Mouse (Mus musculus): ENCODE measurements at regions not wholly inside any gene's neighbourhood (a gene's known extent, or its start where the extent isn't known, plus 50 kb on each side); places are given as distances from the start of the nearest gene placed in this dataset.

DNA sequence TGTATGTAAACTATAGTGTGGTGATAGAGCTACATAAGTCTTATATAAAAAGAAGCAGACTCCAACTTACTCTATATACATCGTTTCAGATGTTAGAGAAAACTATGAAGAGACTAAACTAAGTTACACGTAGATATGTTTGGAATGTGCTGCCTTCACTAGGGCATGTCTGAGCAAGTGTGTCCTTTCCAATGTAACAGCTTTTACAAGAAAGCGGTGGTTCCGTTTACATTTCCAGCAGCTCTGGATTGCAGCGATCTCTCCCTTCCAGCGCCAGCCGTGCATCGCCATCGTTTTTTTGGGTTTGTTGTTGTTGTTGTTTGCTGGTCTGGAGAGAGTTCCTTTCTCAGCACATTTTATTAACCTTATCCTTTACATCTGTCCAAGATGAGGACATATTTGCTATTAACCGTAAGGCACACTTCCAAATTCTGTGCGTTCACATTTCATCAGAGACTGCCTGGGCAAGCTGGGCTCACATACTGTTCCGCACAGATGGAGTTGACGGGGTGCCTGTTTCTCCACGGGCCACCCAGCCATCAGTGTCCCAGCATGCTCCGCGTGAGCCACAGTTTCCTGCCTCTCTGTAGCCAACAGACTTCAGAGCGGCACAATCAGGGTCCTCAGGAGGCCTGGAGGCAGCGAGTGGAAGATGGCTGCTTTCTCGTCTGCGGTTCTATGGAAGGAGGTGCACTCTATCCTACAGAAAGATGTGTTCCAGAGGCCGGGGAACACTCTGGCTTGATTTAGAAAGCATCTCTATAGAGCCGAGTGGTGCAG, 125.2 kb upstream of the Map1b start:
- DNase-seq (ENCODE audit: low spot score in 2 of 2), result no peak

DNA sequence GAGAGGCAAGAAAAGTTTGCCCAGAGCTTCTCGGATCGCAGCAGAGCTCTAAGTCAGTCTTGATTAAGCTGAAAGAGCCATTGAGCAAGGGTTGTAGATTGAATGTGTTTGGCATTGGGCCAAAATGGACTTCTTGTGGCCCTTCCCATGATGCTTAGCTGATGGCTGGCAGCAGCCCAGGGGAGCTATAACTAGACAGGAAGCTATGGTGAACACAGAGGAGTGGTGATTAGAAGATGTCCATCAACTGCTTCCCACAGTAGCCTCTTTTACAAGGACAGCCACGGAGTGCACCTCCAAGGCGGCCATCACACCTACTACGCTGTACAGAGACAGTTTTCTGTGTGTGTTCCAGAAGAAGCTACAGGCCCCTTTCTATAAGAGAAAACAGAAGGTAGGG, 116.4 kb upstream of the Map1b start:
- DNase-seq (ENCODE audit: low spot score in 2 of 2), result no peak

DNA sequence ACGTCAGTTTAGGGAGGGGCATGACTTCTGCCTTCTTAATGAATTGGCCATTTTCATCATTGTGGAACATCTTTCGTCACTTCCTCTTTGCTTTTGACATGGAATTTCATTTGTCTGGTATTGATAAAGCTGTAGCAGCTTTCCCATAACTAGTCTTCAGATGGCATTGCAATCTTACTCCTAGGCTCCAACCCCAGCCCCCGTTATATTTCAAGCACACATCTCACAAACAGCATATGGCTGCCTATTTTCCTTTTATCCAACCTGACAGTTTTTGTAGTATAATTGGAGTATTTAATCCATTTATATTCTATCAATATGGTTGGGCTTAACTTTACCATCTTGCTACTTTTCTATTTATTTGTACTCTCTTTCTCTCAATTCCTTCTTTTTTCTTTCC, 114.5 kb upstream of the Map1b start:
- DNase-seq (ENCODE audit: low spot score in 2 of 2), result no peak

DNA sequence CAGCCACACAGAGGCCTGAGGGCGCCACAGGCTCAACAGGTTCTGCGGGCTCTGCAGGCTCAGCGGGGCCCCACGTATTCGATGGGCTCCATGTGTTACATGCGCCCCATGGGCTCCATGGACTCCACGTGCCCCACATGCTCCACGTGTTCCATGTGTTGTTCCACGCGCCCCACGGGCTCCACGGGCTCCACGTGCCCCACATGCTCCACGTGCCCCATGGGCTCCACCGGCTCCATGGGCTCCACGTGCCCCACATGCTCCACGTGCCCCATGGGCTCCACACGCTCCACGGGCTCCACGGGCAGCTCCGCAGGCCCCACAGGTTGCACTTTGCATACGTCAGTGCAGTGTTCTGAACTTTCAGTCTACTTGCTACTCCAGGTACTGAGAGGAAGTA, 114.0 kb upstream of the Map1b start:
- no peak for DNase-seq (ENCODE audit: low spot score in 2 of 2)

DNA sequence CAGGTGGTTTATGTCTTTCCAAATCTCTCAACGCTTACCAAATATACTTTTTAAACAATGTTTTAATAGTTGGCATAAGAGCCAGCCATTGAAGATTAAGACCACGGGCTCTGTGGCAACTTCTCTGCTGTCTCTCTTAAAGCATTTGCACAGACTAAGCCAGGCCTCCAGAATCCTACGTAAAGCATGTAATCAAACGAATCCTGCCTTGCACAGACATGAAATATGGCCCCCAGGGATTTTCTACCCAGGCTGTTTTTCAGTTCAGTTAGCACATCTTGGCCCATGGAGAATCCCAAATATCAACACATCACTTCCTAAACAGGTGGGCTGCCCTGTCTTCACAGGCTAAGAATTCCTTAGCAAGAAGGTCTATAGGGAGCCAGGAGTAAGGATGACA, 108.9 kb upstream of the Map1b start:
- DNase-seq (ENCODE audit: low spot score in 2 of 2), result no peak

DNA sequence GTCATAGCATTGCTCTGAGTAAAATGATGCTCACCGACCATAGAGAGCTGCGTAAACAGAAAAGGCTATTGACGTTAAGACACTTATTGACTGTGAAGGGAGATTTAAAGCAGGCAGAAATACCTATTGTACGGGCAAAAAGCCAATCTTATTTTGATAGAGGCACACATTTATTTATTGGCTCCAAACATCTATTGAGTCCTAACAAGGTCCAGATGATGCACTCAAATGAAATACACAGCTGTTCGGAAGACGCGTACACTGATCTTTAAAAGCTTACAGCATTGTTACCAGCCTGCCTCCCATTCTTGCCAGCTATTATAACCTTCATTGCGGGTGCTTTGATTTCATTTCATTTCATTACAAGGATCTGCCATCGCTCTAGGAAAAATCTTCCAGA, 102.0 kb upstream of the Map1b start:
- no peak for DNase-seq (ENCODE audit: low spot score in 2 of 2)

DNA sequence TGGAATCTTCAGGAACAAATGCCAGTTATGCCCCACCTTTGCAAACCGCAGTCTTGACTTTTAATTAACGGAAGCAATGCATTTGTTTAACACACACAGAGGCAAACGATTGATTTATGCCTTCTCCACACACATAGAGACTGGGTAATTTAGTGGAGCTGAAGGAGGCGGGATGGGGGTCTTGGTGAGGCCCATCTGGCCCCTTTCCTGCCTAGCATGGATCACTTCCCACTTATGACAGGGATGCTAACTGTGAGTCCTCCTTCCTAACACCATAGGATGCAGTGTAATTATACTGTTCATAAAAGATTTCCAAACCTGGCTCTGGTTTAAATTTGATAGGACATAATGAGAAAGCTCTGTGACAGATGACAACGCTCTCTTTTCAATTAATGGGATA, 101.1 kb upstream of the Map1b start:
- no peak for DNase-seq (ENCODE audit: low spot score in 2 of 2)

DNA sequence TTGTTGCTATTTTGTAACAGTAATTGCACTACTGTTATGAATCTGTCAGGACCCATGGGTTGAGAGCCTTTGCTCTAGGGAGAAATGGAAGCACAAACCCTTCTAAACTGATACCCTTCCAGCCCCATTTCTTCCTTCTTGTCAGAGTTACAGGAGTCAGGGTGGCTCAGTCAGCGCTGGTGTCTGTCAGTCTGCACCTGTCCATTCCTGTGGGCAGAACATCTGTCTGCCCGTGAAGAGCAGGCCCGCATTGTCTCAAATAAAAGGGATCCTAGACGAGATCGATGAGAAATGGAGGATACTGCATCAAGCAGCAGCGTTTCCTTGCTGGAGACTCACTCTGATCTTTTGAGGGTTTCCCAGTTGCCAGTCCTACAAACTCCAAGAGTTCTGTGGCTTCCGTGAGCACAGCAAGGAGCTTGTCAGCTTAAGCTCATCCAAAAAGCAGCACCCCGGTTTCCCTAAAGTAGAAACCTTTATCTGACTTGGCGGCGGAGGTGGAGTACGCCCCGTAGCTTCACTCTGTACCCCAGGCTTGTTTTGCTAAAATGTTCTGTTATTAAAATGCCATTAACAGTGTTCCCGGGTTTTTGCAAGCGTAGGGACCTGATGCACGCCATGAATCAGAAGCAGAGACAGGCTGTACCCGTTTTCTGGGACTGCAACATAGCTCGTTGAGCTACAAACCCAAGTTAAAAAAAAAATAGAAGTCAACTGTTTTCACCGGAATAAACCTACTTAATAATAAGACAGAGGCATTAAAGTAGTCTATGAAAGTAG, 95.6 kb upstream of the Map1b start:
- no peak for DNase-seq (ENCODE audit: low spot score in 2 of 2)

DNA sequence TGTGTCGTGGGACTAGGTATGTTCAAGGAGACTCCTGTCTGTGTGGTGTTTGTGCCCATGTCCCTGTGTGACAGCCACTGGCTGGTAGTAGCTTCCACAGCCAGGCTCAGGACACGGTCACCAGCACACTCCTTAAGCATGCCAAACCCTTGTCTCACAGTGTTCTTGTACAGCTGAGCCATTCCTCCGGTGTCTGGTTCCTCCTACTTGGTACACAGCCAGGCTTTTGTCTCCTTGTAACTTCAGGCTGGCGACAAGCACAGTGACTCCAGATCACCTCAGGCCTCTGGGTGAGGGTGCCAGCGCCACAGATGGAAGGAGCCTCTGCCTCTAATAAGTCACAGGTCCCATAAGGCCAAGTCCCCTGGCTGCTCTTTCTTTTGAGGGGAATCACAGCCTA, 94.2 kb upstream of the Map1b start:
- DNase-seq (ENCODE audit: low spot score in 2 of 2), result no peak

DNA sequence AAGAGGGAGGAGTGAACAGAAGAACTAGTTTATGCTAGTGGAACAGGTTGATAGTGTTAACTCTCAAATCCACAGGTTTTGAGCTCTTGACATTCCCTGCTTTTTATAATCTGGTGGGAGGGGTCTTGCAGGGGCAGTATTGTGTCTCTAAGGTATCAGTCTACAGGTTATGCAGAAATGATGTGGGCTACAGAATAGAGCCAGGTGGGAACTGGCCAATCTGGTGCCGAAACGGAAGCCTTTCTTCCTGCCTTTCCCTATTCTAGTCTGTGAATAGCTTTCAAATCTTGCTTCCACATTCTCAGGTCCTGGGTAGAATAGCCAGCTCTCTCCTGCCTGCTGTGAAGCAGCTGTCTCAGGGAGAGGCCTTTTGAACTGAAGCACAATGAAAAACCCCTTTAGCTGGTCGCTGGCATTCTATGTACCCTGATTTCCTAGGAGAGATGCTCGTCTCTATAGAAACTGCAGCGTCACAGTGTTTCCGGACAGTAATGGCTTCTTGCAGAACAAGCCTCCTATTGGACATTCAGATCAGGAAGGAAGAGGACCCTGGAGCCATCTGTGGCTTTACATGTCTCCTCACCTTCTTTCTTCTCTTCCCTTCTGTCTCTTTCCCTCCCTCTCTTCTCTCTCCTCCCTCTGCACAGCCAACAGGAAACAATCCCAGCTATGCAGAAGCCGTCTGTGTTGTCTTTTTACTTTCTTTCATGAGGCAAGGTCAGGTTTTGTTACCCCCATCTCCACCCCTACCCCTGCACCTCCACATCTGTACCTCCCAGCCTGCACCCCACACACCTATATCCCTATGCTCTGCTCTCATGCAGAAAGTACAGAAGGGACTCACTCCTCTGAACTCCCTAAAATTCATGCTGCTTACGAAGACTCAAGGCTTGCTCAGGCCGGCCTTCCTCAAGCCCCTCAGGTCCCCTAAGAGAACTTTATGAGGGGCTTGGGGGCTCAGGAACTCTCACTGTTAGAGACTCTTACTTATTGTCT, 93.1 kb upstream of the Map1b start:
- DNase-seq (ENCODE audit: low spot score in 2 of 2), result no peak

DNA sequence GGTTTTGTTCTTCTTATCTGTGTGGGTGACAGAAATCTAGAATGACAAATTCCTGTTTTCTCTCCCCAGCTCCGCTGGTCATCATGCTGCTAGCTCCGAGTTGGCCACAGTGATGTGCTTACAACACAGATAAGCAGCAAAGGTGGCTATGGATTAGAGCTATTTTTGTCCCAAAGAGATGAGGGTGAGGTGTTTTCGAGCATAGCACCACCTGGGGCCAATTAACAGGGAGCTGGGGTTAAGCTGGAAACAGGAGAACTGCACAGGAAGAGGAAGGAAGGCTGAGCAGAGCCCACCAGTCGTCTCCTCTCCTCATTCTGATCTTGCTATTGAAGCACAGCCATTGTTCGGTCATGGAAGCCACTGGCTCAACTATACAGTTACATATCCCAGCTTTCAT, 92.3 kb upstream of the Map1b start:
- DNase-seq (ENCODE audit: low spot score in 2 of 2), result no peak

DNA sequence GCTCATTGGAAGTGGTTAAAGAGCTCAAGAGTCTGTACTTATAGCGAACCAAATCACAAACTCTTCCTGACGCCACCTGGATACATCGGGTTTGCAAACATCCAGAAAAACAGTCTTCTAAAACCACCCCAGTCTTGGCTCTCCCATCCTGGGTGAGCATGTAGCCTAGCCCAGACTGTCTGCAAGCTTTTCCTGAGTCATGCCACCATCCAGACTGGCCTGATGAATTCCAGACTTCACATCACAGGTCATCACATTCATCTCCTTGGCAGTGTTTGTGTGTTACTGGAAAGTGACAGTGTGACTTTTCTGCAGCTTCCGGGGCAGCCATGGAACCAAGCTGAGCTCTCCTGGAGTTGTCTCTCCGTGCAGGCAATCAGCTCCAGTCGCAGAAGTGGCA, 90.9 kb upstream of the Map1b start:
- no peak for DNase-seq (ENCODE audit: low spot score in 2 of 2)

DNA sequence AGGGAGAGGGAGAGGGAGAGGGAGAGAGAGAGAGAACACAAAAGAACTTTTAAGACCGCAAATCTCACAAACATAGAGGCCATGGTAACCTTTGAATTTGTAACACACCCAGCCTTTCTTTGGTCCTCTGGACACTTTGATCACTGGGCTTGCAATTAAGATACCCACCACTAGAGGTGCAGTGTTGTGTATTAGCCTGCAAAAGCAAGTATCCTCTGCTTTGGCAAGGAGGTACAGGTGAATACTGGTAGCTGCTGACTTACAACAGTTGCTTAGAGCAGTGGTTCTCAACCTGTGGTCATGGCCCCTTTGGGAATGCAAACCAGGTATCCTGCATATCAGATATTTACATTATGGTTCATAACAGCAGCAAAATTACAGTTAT, 90.3 kb upstream of the Map1b start:
- DNase-seq (ENCODE audit: low spot score in 2 of 2), result no peak

DNA sequence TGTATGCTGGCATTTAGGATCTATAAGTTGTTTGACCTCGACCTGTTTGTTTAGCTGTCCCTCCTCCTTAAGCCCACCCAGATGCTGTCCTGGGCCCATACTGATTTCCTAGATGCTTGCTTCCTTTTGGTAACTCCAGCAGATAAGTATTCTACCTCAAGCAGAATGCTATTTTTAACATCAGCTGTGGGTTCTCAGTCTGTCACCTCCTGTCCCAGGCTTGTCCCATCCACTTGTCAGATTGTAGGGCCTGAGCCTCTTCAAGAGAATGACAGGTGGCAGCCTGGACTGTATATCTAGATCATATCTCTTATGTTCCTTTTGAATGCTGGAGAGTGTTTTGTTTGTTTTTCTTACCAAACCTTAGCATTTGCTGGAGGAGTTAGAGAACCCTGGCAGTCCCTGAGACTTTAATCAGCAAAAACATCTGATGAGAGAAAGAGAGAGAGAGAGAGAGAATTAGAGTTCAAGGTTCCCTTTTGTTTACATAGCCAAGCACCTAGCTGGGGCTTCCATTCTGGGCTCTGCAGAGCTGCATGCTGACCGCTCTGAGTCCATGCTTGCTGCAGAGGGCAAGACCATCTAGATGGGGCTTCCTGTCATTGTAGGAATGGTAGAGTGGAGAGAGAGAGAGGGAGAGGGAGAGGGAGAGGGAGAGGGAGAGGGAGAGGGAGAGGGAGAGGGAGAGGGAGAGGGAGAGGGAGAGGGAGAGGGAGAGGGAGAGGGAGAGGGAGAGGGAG, 89.7 kb upstream of the Map1b start:
- no peak for DNase-seq (ENCODE audit: low spot score in 2 of 2)

DNA sequence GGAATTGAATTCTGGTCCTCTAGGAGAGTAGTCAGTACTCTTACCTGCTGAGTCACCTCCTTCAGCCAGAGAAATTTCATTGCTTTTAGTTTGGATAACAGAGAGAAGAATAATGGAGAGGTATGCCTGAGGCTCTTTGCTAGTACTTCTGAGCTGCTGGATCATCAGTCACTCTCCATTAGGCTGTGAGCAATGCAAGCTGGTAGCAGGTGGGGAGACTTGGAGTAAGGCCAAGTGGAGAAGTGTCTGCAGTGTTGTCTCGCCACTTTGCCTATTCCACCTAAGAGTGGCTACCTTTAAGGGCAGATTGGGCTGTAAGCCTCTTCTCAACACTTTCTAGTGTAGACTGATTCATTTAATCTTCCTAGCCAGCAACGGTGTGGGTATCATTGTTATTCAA, 81.6 kb upstream of the Map1b start:
- no peak for DNase-seq (ENCODE audit: low spot score in 2 of 2)

DNA sequence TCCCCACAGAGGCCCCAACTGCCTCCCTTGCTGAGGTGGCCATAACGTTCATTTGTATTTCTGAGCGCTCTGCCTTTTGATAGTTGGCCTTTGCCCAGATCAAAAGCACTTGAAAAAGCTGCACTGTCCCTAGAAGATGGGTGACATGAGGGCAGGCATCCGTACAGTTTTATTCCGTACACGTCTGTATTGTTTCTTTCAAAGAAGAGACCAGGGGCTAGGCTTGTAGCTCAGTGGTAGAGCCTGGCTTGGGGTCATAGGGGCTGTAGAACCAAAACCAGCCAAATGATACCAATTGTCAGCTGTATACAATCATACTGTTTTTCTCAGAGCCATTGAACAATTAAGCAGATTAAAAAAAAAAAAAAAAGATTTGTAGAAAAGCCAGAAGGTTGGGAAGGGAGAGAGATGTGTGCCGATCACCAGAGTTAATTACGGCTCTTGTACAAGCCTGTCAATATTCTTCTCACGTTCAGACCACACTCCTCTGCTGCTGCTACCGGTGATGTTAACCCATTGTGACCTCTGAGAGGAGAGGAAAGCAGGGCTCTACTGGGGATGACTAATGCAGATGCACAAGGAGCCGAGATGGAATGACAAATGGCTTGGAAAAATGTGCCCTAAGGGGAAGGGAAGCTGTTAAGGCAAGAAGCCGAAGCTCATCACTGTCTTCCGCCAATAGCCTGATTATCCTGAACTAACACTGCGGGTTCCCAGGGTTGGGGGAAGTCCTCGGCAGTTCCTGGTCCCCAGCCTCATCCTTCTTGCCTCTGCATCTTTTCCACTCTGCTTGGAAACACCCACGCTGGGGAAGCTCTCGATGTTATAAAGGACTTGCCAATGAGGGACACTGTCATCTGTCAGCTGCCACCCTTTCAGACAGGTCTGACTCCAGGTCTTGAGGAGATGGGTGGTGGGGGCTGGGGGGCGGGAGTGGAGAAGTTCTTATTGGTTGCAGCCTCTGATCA, 77.8 kb upstream of the Map1b start:
- DNase-seq (ENCODE audit: low spot score in 2 of 2), result no peak

DNA sequence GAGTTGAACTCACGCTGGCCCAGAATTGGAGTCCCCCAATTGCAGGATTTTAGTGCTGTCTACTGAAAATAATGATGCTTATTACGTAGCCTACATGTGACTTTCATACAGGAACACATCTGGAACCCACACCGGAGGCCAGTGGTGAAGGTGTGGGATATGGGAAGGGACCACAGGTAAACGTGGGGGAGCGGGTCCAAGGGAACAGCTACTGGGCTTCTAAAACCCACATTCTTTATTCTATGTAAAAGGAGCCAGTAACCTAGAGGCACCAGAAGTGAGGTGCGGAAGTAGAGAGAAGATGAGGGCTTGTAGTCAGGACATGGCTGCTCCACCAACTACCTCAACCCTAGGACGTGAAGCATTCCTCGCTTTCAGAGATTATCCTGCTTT, 76.9 kb upstream of the Map1b start:
- DNase-seq (ENCODE audit: low spot score in 2 of 2), result no peak

DNA sequence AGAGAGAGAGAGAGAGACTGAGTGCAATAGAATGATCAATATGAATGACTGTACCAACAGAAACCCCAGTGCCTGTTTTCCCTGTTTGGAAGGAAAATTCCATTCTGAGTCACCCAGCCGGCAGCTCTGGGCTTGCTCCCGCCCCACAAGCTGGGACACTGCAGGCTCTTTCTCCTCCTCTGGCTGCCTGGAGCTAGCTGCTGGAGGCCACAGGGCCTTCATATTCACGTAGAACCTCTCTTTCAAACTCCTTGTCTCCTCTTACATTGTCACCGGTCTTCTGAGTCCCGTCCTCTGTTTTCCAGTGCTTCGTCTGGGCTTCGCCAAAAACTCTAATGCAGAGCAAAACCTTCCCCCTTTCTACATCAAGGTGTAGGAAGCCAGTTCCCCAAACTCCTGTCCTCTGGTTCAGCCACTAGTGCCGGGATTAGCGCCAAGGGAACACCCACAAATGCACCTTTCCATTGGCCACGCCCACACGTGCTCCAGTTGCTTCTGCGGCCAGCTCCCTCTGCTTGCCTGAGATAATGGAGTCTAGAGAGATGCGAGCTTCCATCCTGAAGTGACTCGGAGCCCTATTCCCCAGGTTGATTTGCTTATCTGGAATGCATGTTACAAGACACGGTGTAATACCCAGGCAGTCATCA, 76.4 kb upstream of the Map1b start:
- no peak for DNase-seq (ENCODE audit: low spot score in 2 of 2)

DNA sequence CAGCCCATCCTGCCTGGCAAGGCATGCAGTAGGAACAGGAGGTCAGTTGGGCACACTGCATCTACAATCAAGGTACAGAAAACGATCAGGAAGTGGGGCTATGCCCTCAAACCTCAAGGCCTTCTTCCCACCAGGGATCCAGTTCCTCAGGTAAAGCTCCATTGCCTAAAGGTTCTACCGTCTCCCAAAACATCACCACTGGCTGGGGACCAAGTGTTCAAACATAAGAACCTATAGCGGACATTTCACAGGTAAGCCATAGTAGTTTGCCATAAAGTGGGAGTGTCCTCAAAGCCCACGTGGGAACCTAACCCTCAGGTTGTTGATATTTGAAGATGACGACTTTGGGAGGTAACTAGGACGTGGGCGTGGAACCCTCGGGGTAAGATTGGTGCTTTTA, 72.3 kb upstream of the Map1b start:
- DNase-seq (ENCODE audit: low spot score in 2 of 2), result no peak

DNA sequence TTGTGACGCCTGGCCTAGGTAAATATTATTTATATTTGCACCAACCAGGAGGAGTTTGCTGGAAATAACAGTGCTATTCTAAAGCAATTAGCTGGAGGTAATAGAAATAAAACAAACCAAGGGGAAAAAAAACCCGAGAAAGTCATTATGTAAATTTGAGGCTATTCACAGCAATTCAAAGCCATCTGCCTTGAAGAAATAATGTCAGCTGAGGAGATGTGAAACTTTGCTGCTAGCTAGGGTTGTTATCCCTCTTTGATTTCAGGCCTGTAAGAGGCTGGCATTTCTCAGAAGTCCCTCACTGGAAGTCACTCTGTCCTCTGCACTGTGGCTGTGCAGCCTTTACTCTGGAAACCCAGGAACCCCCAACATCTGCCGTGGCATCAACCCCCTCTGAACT, 67.5 kb upstream of the Map1b start:
- DNase-seq (ENCODE audit: low spot score in 2 of 2), result no peak

All from spleen, postnatal 10 days (tissue).